Mouse (Mus musculus): ENCODE results near the gene Tspan9.

The Tspan9 gene

GRCm38 (mm10) chr6:128133679-128134191 lies 9.7 kb downstream of the Tspan9 start:
- DNase-seq (ENCODE audit: low read depth, low spot score) = no peak

GRCm38 (mm10) chr6:128132581-128132980 lies 10.8 kb downstream of the Tspan9 start:
- DNase-seq (ENCODE audit: low read depth, low spot score) = no peak

GRCm38 (mm10) chr6:128131390-128131789 lies 12.0 kb downstream of the Tspan9 start:
- no peak for DNase-seq (ENCODE audit: low read depth, low spot score)

- DNase-seq (ENCODE audit: low read depth, low spot score) = no peak
Observed at GRCm38 (mm10) chr6:128130686-128131085, 12.7 kb downstream of the Tspan9 start.

- no peak for DNase-seq (ENCODE audit: low read depth, low spot score)
Observed at GRCm38 (mm10) chr6:128129382-128129781, 14.0 kb downstream of the Tspan9 start.

GRCm38 (mm10) chr6:128127312-128127711 lies 16.1 kb downstream of the Tspan9 start:
- no peak for DNase-seq (ENCODE audit: low read depth, low spot score)

- DNase-seq (ENCODE audit: low read depth, low spot score) = no peak
Observed at GRCm38 (mm10) chr6:128126876-128127275, 16.5 kb downstream of the Tspan9 start.

GRCm38 (mm10) chr6:128125464-128125863 lies 17.9 kb downstream of the Tspan9 start:
- DNase-seq (ENCODE audit: low read depth, low spot score) = no peak

GRCm38 (mm10) chr6:128124222-128124971 lies 19.0 kb downstream of the Tspan9 start:
- DNase-seq (ENCODE audit: low read depth, low spot score) = no peak

GRCm38 (mm10) chr6:128122127-128122526 lies 21.3 kb downstream of the Tspan9 start:
- no peak for DNase-seq (ENCODE audit: low read depth, low spot score)

- DNase-seq (ENCODE audit: low read depth, low spot score) = no peak
Observed at GRCm38 (mm10) chr6:128121691-128122090, 21.7 kb downstream of the Tspan9 start.

- DNase-seq (ENCODE audit: low read depth, low spot score) = peak; percentile 37
Observed at GRCm38 (mm10) chr6:128120806-128121205, 22.6 kb downstream of the Tspan9 start.

- DNase-seq (ENCODE audit: low read depth, low spot score) = no peak
Observed at GRCm38 (mm10) chr6:128118670-128119230, 24.6 kb downstream of the Tspan9 start.

GRCm38 (mm10) chr6:128116836-128117542 lies 26.4 kb downstream of the Tspan9 start:
- peak; percentile 66 for DNase-seq (ENCODE audit: low read depth, low spot score)

GRCm38 (mm10) chr6:128116344-128116743 lies 27.1 kb downstream of the Tspan9 start:
- no peak for DNase-seq (ENCODE audit: low read depth, low spot score)

- DNase-seq (ENCODE audit: low read depth, low spot score) = no peak
Observed at GRCm38 (mm10) chr6:128115121-128115520, 28.3 kb downstream of the Tspan9 start.

GRCm38 (mm10) chr6:128112605-128113004 lies 30.8 kb downstream of the Tspan9 start:
- no peak for DNase-seq (ENCODE audit: low read depth, low spot score)

- DNase-seq (ENCODE audit: low read depth, low spot score) = no peak
Observed at GRCm38 (mm10) chr6:128111784-128112183, 31.6 kb downstream of the Tspan9 start.

GRCm38 (mm10) chr6:128108324-128109035 lies 34.9 kb downstream of the Tspan9 start:
- no peak for DNase-seq (ENCODE audit: low read depth, low spot score)

- DNase-seq (ENCODE audit: low read depth, low spot score) = no peak
Observed at GRCm38 (mm10) chr6:128107698-128108097, 35.7 kb downstream of the Tspan9 start.

- no peak for DNase-seq (ENCODE audit: low read depth, low spot score)
Observed at GRCm38 (mm10) chr6:128106154-128106553, 37.2 kb downstream of the Tspan9 start.
